Mouse (Mus musculus) layer of hippocampus, postnatal 25 days (tissue): ENCODE measurements around the gene Tmem201. TPM values are rescaled to one million over a fixed set of nuclear protein-coding genes. Genes with fewer than 3 reads are reported as not detected.

Experiments used
- DNase-seq, 2 experiments: peaks; one replicate each; pipeline ENCODE4 v3.0.0; 2022; ENCODE audit warnings: mixed read lengths in 2 of 2, low spot score in 1 of 2; ENCODE audit errors: extremely low spot score in 1 of 2
- total RNA-seq, 2 experiments: library from RNA; stranded (reverse); gene quantifications; 2 replicates each; pipeline ENCODE4 v1.2.3; 2021

The Tmem201 gene
- total RNA-seq, 2 experiments from 2014 or later, result 66.5 to 70.7 TPM

GRCm38 (mm10) chr4:149723021-149723390 is 14.8 kb downstream of the Tmem201 start:
- no peak for DNase-seq

GRCm38 (mm10) chr4:149722104-149723020 is 15.5 kb downstream of the Tmem201 start:
- no peak for DNase-seq

- DNase-seq, result no peak
Measured at GRCm38 (mm10) chr4:149721163-149721562, 16.7 kb downstream of the Tmem201 start.

GRCm38 (mm10) chr4:149719686-149720085 is 18.2 kb downstream of the Tmem201 start:
- DNase-seq, result peak in 1 of 2 experiments; percentile 61

GRCm38 (mm10) chr4:149714542-149714941 is 23.3 kb downstream of the Tmem201 start:
- DNase-seq, result no peak

GRCm38 (mm10) chr4:149711955-149712354 is 25.9 kb downstream of the Tmem201 start:
- DNase-seq, result peak in 1 of 2 experiments; percentile 61

- DNase-seq, result no peak
Measured at GRCm38 (mm10) chr4:149711485-149711884, 26.4 kb downstream of the Tmem201 start.

GRCm38 (mm10) chr4:149710510-149710909 is 27.3 kb downstream of the Tmem201 start:
- peak in 1 of 2 experiments; percentile 39 for DNase-seq

- no peak for DNase-seq
Measured at GRCm38 (mm10) chr4:149705941-149706340, 31.9 kb downstream of the Tmem201 start.

- no peak for DNase-seq
Measured at GRCm38 (mm10) chr4:149705298-149705697, 32.5 kb downstream of the Tmem201 start.

- DNase-seq, result no peak
Measured at GRCm38 (mm10) chr4:149702210-149702979, 35.4 kb downstream of the Tmem201 start, which contains the start of gene Pik3cd. Gene Pik3cd, minus strand, starts transcription at chr4:149702571.

- no peak for DNase-seq
Measured at GRCm38 (mm10) chr4:149701426-149702209, 36.2 kb downstream of the Tmem201 start.

- DNase-seq, result no peak
Measured at GRCm38 (mm10) chr4:149699953-149700352, 37.9 kb downstream of the Tmem201 start.

- peak in 1 of 2 experiments; percentile 40 for DNase-seq
Measured at GRCm38 (mm10) chr4:149698197-149698821, 39.5 kb downstream of the Tmem201 start.

GRCm38 (mm10) chr4:149697506-149698196 is 40.2 kb downstream of the Tmem201 start:
- DNase-seq, result no peak

GRCm38 (mm10) chr4:149696189-149696971 is 41.5 kb downstream of the Tmem201 start:
- DNase-seq, result no peak

GRCm38 (mm10) chr4:149691368-149691767 is 46.5 kb downstream of the Tmem201 start:
- no peak for DNase-seq

- DNase-seq, result no peak
Measured at GRCm38 (mm10) chr4:149690828-149691280, 47.0 kb downstream of the Tmem201 start.
